Mouse (Mus musculus): Measurements from ENCODE around the gene Gm14419. TPM values are rescaled to one million over a fixed set of nuclear protein-coding genes. Genes with fewer than 3 reads are reported as not detected.

Gene Gm14419
- polyA plus RNA-seq (2014; fragmentation: Illumina TruSeq; extraction: RNeasy Lipid Tissue Mini Kit (QIAGEN cat#74804); ENCODE audit: low replicate concordance), result 10.7 TPM

DNA sequence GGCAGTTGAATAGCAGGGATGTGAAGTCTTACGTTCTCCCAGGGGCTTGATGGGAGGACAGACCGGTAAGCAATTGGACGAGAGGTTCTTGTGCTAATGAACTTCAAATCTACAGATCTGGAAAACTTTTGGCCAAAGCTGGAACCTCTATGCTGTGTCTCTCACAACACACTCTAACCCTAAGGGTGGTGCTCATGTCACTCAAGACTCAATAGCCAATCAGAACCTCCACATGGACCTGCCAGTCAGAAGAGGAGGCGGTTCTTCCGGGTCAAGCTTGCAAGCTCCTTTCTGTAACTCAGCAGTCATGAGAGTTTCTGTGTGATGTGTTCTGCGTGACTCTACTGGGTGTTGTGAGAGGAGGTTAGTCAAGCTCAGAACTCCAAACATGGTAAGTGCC, at the start of gene Gm14419:
Gene Gm14419 (plus strand): TSS at position 301 of the 400 bp plus-strand sequence.

Other genes with a start within 250 kb of the Gm14419 start
- 32.6 TPM for gene Gm14295, start 202.3 kb upstream of the Gm14419 start, polyA plus RNA-seq (2014; fragmentation: Illumina TruSeq; extraction: RNeasy Lipid Tissue Mini Kit (QIAGEN cat#74804); ENCODE audit: low replicate concordance)
- not detected for gene Gm14408, start 169.8 kb upstream of the Gm14419 start, polyA plus RNA-seq (2014; fragmentation: Illumina TruSeq; extraction: RNeasy Lipid Tissue Mini Kit (QIAGEN cat#74804); ENCODE audit: low replicate concordance)
- gene Gm14296, start 73.1 kb upstream of the Gm14419 start, polyA plus RNA-seq (2014; fragmentation: Illumina TruSeq; extraction: RNeasy Lipid Tissue Mini Kit (QIAGEN cat#74804); ENCODE audit: low replicate concordance), result 25.2 TPM
- gene Gm14401, start 73.4 kb downstream of the Gm14419 start, polyA plus RNA-seq (2014; fragmentation: Illumina TruSeq; extraction: RNeasy Lipid Tissue Mini Kit (QIAGEN cat#74804); ENCODE audit: low replicate concordance), result 0.67 TPM
- 45.6 TPM for gene Gm14410, start 205.5 kb downstream of the Gm14419 start, polyA plus RNA-seq (2014; fragmentation: Illumina TruSeq; extraction: RNeasy Lipid Tissue Mini Kit (QIAGEN cat#74804); ENCODE audit: low replicate concordance)

Data from small intestine, adult 10 weeks (tissue).